Mouse (Mus musculus): ENCODE results near the gene Ndufs1. TPM values are rescaled to one million over a fixed set of nuclear protein-coding genes. Genes with fewer than 3 reads are reported as not detected.
"Not testable (repeated sequence)": the region's sequence is repeated elsewhere in the genome, so short reads cannot be mapped to it uniquely, and the experiment has no call there.

Gene Ndufs1
- polyA plus RNA-seq, 1 experiment, result 29.6 TPM

DNA sequence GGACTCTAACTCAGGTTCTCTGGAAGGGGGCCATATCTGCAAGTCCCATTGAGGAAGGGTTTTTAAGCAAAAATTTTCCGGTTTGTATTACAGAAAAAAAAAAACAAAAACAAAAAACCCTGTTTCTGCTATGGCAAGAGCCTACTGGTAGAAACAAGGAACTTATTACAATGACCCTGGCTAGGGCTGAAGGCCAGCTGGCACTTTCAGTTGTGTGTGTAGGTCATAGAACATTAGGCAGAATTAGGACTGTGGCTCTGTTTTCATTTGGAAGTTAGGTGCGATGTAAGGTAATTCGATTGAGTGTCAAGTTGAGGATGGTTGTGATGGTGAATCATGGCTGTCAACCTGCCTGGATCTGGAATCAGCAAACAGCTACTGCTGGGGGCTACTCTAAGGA is 11.9 kb upstream of the Ndufs1 start:
- DNase-seq, result no peak

DNA sequence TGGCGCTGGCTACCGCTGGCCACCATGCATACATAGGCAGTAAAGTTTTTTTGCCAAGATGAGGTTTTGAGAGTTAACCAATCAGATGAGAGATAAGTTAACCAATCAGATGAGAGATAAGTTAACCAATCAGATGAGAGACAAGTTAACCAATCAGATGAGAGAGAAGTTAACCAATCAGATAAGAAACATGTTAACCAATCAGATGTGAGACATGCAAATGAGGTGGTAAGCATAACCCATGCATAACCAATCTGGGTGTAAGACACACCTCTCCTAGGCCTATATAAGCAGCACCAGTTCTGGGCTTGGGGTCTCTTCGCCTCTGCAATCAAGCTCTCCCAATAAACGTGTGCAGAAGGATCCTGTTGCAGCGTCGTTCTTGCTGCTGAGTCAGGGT is 8.8 kb upstream of the Ndufs1 start:
- DNase-seq; H3K4me3 ChIP-seq (replicated peaks; ENCODE audit: extremely low read depth, low read depth, low read length); H3K4me1 ChIP-seq (ENCODE audit: control insufficient read depth, insufficient read depth, low read length): not testable (repeated sequence)
- WGBS, result 96% methylated on average over 6 of the region's 6 CpGs

More for the DNA sequence above, 11.9 kb upstream of the Ndufs1 start:
- no peak for TF ChIP-seq CTCF (IDR thresholded peaks at IDR 0.05; ENCODE audit: insufficient read depth, low read length)
- no peak for TF ChIP-seq POLR2A (IDR thresholded peaks at IDR 0.05; ENCODE audit: borderline replicate concordance, extremely low read depth, low read depth, low read length)
- WGBS, result 83% methylated on average over 3 of the region's 3 CpGs
- H3K4me3 ChIP-seq (replicated peaks; ENCODE audit: extremely low read depth, low read depth, low read length), result no peak overlapping the region
- peaks cover 3% of the 10 kb centered on the region; the same call in 1 of the 2 replicates for H3K4me1 ChIP-seq (ENCODE audit: control insufficient read depth, insufficient read depth, low read length)

DNA sequence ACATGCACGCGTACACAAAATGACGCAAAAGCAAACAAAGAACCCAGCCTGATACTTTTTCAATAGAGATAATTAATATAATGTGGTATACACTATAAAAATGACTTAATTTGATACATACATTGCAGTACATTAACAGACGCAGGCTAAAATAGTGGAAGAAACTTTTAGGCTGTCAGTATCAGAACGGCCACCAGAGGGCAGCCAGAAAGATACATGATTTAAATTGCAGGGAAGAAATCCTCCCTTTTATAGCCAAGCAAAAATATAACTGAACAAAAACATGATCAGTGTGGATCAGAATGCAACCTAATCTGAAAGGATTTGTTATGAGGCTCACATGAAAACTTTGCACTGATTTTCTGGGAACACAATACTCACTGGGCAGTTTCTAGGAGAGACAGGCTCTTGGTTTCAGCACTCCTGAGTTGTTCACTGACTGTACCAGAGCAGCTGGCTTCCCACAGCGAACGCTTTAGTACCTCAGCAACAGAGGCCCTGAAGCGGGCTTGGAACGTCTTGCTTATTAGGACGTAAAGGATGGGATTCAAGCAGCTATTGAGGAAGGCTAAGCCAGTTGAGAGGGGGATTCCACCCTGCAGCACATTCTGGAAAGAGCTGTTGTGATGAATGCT is 6.1 kb upstream of the Ndufs1 start:
- DNase-seq, result peak; percentile 45
- 59% methylated on average over 10 of the region's 10 CpGs for WGBS
- Histone ChIP-seq H3K4me3 (replicated peaks; ENCODE audit: extremely low read depth, low read depth, low read length) (no peak overlapping the region), H3K4me1 (ENCODE audit: control insufficient read depth, insufficient read depth, low read length) (peaks cover 3% of the 10 kb centered on the region; the same call in 1 of the 2 replicates)
- TF ChIP-seq CTCF (IDR thresholded peaks at IDR 0.05; ENCODE audit: insufficient read depth, low read length) (no peak), POLR2A (IDR thresholded peaks at IDR 0.05; ENCODE audit: borderline replicate concordance, extremely low read depth, low read depth, low read length) (no peak)

- 83% methylated on average over 5 of the region's 5 CpGs for WGBS
- Histone ChIP-seq H3K4me1 (ENCODE audit: control insufficient read depth, insufficient read depth, low read length) (peaks cover 6% of the 10 kb centered on the region; the same call in 1 of the 2 replicates), H3K4me3 (replicated peaks; ENCODE audit: extremely low read depth, low read depth, low read length) (no peak overlapping the region)
- TF ChIP-seq CTCF (IDR thresholded peaks at IDR 0.05; ENCODE audit: insufficient read depth, low read length) (no peak), POLR2A (IDR thresholded peaks at IDR 0.05; ENCODE audit: borderline replicate concordance, extremely low read depth, low read depth, low read length) (no peak)
- DNase-seq, result no peak
Measured at GRCm38 (mm10) chr1:63182212-63182611, 5.6 kb upstream of the Ndufs1 start.

GRCm38 (mm10) chr1:63181480-63181879 is 4.8 kb upstream of the Ndufs1 start:
- H3K4me3 ChIP-seq (replicated peaks; ENCODE audit: extremely low read depth, low read depth, low read length), result no peak overlapping the region
- 96% methylated on average over 1 of the region's 1 CpGs for WGBS
- H3K4me1 ChIP-seq (ENCODE audit: control insufficient read depth, insufficient read depth, low read length), result peaks cover 6% of the 10 kb centered on the region; the same call in 1 of the 2 replicates
- DNase-seq, result no peak
- no peak for TF ChIP-seq POLR2A (IDR thresholded peaks at IDR 0.05; ENCODE audit: borderline replicate concordance, extremely low read depth, low read depth, low read length)
- TF ChIP-seq CTCF (IDR thresholded peaks at IDR 0.05; ENCODE audit: insufficient read depth, low read length), result no peak

DNA sequence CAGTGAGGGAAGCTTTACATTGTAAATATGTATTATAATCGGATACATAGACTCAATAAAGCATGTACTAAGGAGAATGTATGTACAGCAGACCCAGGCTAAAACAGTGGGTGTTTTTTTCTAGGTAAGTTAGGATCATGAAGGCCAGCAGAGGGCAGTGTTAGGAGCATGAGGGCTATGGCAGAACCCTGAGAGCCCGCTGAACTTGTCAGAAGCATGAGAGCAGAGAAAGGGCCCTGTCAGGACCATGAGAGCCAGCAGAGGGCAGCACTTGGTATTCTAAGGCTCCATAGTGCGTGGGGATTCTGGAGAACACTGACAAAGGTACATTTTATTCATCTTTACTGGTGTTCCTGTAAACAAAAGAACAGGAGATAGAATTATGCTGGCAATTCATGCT is 4.4 kb upstream of the Ndufs1 start:
- TF ChIP-seq CTCF (IDR thresholded peaks at IDR 0.05; ENCODE audit: insufficient read depth, low read length), result peak; percentile 92
- no peak for TF ChIP-seq POLR2A (IDR thresholded peaks at IDR 0.05; ENCODE audit: borderline replicate concordance, extremely low read depth, low read depth, low read length)
- WGBS, result 2% methylated on average over 3 of the region's 3 CpGs
- no peak overlapping the region for H3K4me3 ChIP-seq (replicated peaks; ENCODE audit: extremely low read depth, low read depth, low read length)
- H3K4me1 ChIP-seq (ENCODE audit: control insufficient read depth, insufficient read depth, low read length), result peaks cover 6% of the 10 kb centered on the region; the same call in 1 of the 2 replicates
- DNase-seq, result peak; percentile 83

GRCm38 (mm10) chr1:63180575-63180974 is 3.9 kb upstream of the Ndufs1 start:
- 75% methylated on average over 4 of the region's 4 CpGs for WGBS
- H3K4me3 ChIP-seq (replicated peaks; ENCODE audit: extremely low read depth, low read depth, low read length); H3K4me1 ChIP-seq (ENCODE audit: control insufficient read depth, insufficient read depth, low read length); DNase-seq: not testable (repeated sequence)

GRCm38 (mm10) chr1:63180122-63180521 is 3.5 kb upstream of the Ndufs1 start:
- no peak for DNase-seq
- TF ChIP-seq CTCF (IDR thresholded peaks at IDR 0.05; ENCODE audit: insufficient read depth, low read length) (no peak), POLR2A (IDR thresholded peaks at IDR 0.05; ENCODE audit: borderline replicate concordance, extremely low read depth, low read depth, low read length) (no peak)
- Histone ChIP-seq H3K4me1 (ENCODE audit: control insufficient read depth, insufficient read depth, low read length) (peaks cover 13% of the 10 kb centered on the region), H3K4me3 (replicated peaks; ENCODE audit: extremely low read depth, low read depth, low read length) (no peak overlapping the region)
- WGBS, result 92% methylated on average over 4 of the region's 4 CpGs

DNA sequence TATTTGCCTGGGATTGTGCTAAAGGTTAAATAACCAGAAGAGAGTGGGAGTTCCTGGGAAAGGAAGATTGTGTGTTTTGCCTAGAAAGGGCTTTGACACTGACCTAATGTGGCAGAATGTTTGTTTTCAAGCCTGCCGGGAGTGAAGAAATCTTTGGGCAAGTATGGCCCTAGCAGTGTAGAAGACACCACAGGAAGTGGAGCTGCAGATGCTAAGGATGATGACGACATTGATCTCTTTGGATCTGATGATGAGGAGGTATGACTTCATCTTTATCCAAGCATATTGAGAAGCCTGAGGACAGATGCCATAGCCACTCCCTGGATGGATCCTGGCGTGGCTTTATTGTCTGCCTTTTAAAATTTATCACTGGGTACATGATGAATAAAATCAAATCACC is 1.7 kb upstream of the Ndufs1 start:
- no peak for TF ChIP-seq CTCF (IDR thresholded peaks at IDR 0.05; ENCODE audit: insufficient read depth, low read length)
- TF ChIP-seq POLR2A (IDR thresholded peaks at IDR 0.05; ENCODE audit: borderline replicate concordance, extremely low read depth, low read depth, low read length), result no peak
- no peak for DNase-seq
- 61% methylated on average over 3 of the region's 3 CpGs for WGBS
- no peak overlapping the region for H3K4me3 ChIP-seq (replicated peaks; ENCODE audit: extremely low read depth, low read depth, low read length)
- H3K4me1 ChIP-seq (ENCODE audit: control insufficient read depth, insufficient read depth, low read length), result peaks cover 16% of the 10 kb centered on the region

DNA sequence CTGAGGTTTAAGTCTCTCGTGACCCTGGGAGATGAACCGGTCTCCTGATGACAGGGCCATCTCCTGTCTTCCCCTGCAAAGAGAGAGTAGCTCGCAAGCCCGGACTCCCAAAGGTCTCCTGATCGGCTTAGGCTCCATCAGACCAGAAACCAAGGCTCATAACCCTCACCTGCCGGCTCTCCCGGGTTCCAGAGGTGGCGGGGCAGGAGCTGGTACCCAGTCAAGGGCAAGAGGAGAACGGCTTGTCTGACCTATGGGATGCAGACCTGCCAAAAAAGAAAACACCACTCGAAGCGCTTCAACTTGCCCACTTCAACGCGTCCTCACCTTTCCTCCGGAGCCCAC is 402 bp downstream of the Ndufs1 start:
- DNase-seq, result no peak
- TF ChIP-seq CTCF (IDR thresholded peaks at IDR 0.05; ENCODE audit: insufficient read depth, low read length) (no peak), POLR2A (IDR thresholded peaks at IDR 0.05; ENCODE audit: borderline replicate concordance, extremely low read depth, low read depth, low read length) (no peak; the same call in 1 of the 2 replicates)
- peaks cover 16% of the 10 kb centered on the region for H3K4me1 ChIP-seq (ENCODE audit: control insufficient read depth, insufficient read depth, low read length)
- peak overlapping the region; percentile 97 for H3K4me3 ChIP-seq (replicated peaks; ENCODE audit: extremely low read depth, low read depth, low read length)
- under 1% methylated on average over 14 of the region's 14 CpGs for WGBS
